In genomic region chr16:90946977-90947376, GRCm38 (mm10) we compare ENCODE assay signal across 21 mouse cellular contexts. TPM values are rescaled to one million over a fixed set of nuclear protein-coding genes. Genes with fewer than 3 reads are reported as not detected.
DNase-seq lines count a peak whose midpoint lies in the region; ATAC-seq lines count a peak whose summit lies in the region.
"Had no signal": no experiment of that assay in that cellular context is flagged by ENCODE, and none has a peak within 500 bp of the region (broad histone marks: within the 10 kb centered on the region; RNA-seq: fewer than 3 reads in every experiment).

No protein-coding gene starts in this region.

- H3K4me1 ChIP-seq in intestine, embryonic 14.5 days (replicated peaks; ENCODE audit: control insufficient read depth, insufficient read depth, low read length) = no peaks in the 10 kb centered on the region
- H3K4me1 ChIP-seq in intestine, embryonic 16.5 days (ENCODE audit: control insufficient read depth, insufficient read depth, low read length) = no peaks in the 10 kb centered on the region
- H3K4me1 ChIP-seq in neural tube, embryonic 13.5 days (replicated peaks) = no peaks in the 10 kb centered on the region
- H3K4me1 ChIP-seq in embryonic facial prominence, embryonic 10.5 days = no peaks in the 10 kb centered on the region
- H3K4me1 ChIP-seq: embryonic facial prominence, embryonic 12.5 days; embryonic facial prominence, embryonic 15.5 days; hindbrain, embryonic 15.5 days; intestine, embryonic 15.5 days had no signal

- H3K9ac ChIP-seq in intestine, embryonic 14.5 days (ENCODE audit: low read length) = no peak overlapping the region
- no peak overlapping the region for H3K9ac ChIP-seq in intestine, embryonic 16.5 days (ENCODE audit: low read depth, low read length)
- H3K9ac ChIP-seq in neural tube, embryonic 13.5 days = 0 out of 2 replicates have a peak overlapping the region, but pooled peaks have one; percentile 22
- H3K9ac ChIP-seq: embryonic facial prominence, embryonic 12.5 days; embryonic facial prominence, embryonic 15.5 days; forebrain, postnatal 0 days; hindbrain, embryonic 15.5 days; intestine, embryonic 15.5 days had no signal

- no peak for ATAC-seq in intestine, embryonic 14.5 days (replicated peaks; ENCODE audit: low FRiP score, low TSS enrichment, low read depth)
- ATAC-seq in intestine, embryonic 16.5 days = no peak
- no peak for ATAC-seq in neural tube, embryonic 13.5 days (ENCODE audit: low read depth)
- ATAC-seq in frontal cortex, adult (ENCODE audit: low TSS enrichment) = no peak
- ATAC-seq: forebrain, embryonic 14.5 days; forebrain, postnatal 0 days; intestine, embryonic 15.5 days had no signal

- no peak overlapping the region for H3K4me3 ChIP-seq in intestine, embryonic 14.5 days (ENCODE audit: low read depth, low read length)
- H3K4me3 ChIP-seq in intestine, embryonic 16.5 days (ENCODE audit: low read length) = no peak overlapping the region
- H3K4me3 ChIP-seq in neural tube, embryonic 13.5 days = no peak overlapping the region
- H3K4me3 ChIP-seq in embryonic facial prominence, embryonic 10.5 days = no peak overlapping the region
- H3K4me3 ChIP-seq: embryonic facial prominence, embryonic 12.5 days; embryonic facial prominence, embryonic 15.5 days; heart, adult 2 months; hindbrain, embryonic 15.5 days; intestine, embryonic 15.5 days had no signal

- H3K9me3 ChIP-seq in intestine, embryonic 14.5 days (ENCODE audit: control insufficient read depth, low read length) = no peaks in the 10 kb centered on the region
- no peaks in the 10 kb centered on the region for H3K9me3 ChIP-seq in intestine, embryonic 16.5 days (ENCODE audit: control insufficient read depth, low read length)
- no peaks in the 10 kb centered on the region for H3K9me3 ChIP-seq in neural tube, embryonic 13.5 days
- no peaks in the 10 kb centered on the region for H3K9me3 ChIP-seq in embryonic facial prominence, embryonic 10.5 days
- H3K9me3 ChIP-seq: embryonic facial prominence, embryonic 12.5 days; embryonic facial prominence, embryonic 15.5 days; hindbrain, embryonic 15.5 days; intestine, embryonic 15.5 days had no signal

- 79% methylated on average over 8 of the region's 8 CpGs for whole genome bisulfite sequencing in intestine, embryonic 14.5 days
- WGBS in intestine, embryonic 16.5 days = 82% methylated on average over 8 of the region's 8 CpGs
- WGBS in neural tube, embryonic 13.5 days = 79% methylated on average over 8 of the region's 8 CpGs
- 85% methylated on average over 8 of the region's 8 CpGs for WGBS in embryonic facial prominence, embryonic 10.5 days

- H3K27me3 ChIP-seq in intestine, embryonic 14.5 days (replicated peaks; ENCODE audit: control insufficient read depth, insufficient read depth, low read length) = no peaks in the 10 kb centered on the region
- no peaks in the 10 kb centered on the region for H3K27me3 ChIP-seq in intestine, embryonic 16.5 days (replicated peaks; ENCODE audit: control insufficient read depth, insufficient read depth, low read length)
- no peaks in the 10 kb centered on the region for H3K27me3 ChIP-seq in neural tube, embryonic 13.5 days
- no peaks in the 10 kb centered on the region for H3K27me3 ChIP-seq in embryonic facial prominence, embryonic 10.5 days (replicated peaks; ENCODE audit: low read depth, poor library complexity, severe bottlenecking)
- H3K27me3 ChIP-seq: embryonic facial prominence, embryonic 12.5 days; embryonic facial prominence, embryonic 15.5 days; hindbrain, embryonic 15.5 days; intestine, embryonic 15.5 days had no signal

- H3K36me3 ChIP-seq in intestine, embryonic 14.5 days (ENCODE audit: control insufficient read depth, insufficient read depth, low read length) = peaks cover 34% of the 10 kb centered on the region; the same call in 1 of the 2 replicates
- peaks cover 6% of the 10 kb centered on the region; the same call in 1 of the 2 replicates for H3K36me3 ChIP-seq in intestine, embryonic 16.5 days (ENCODE audit: control insufficient read depth, insufficient read depth, low read length)
- H3K36me3 ChIP-seq in neural tube, embryonic 13.5 days = peaks cover 77% of the 10 kb centered on the region
- H3K36me3 ChIP-seq in embryonic facial prominence, embryonic 10.5 days (replicated peaks) = peaks cover 38% of the 10 kb centered on the region

- no peak overlapping the region for H3K27ac ChIP-seq in intestine, embryonic 14.5 days (ENCODE audit: low read depth)
- H3K27ac ChIP-seq in intestine, embryonic 16.5 days (ENCODE audit: low read length) = no peak overlapping the region
- no peak overlapping the region for H3K27ac ChIP-seq in neural tube, embryonic 13.5 days (replicated peaks)
- H3K27ac ChIP-seq in embryonic facial prominence, embryonic 10.5 days (replicated peaks) = peak overlapping the region; percentile 19; the same call in 1 of the 2 replicates
- H3K27ac ChIP-seq: embryonic facial prominence, embryonic 12.5 days; embryonic facial prominence, embryonic 15.5 days; heart, adult 2 months; hindbrain, embryonic 15.5 days; intestine, embryonic 15.5 days had no signal

- H3K4me2 ChIP-seq in intestine, embryonic 14.5 days (ENCODE audit: low read length) = no peak overlapping the region
- H3K4me2 ChIP-seq in intestine, embryonic 16.5 days (ENCODE audit: low read depth, low read length) = no peak overlapping the region
- H3K4me2 ChIP-seq in neural tube, embryonic 13.5 days = no peak overlapping the region
- H3K4me2 ChIP-seq: embryonic facial prominence, embryonic 12.5 days; embryonic facial prominence, embryonic 15.5 days; heart, embryonic 11.5 days; hindbrain, embryonic 15.5 days; intestine, embryonic 15.5 days had no signal

- DNase-seq in intestine, embryonic 14.5 days (ENCODE audit: low spot score) = peak; percentile 21
- no peak for DNase-seq in neural tube, embryonic 10.5 days (ENCODE audit: extremely low spot score, low spot score)
- no peak for DNase-seq in embryonic facial prominence, embryonic 10.5 days (ENCODE audit: low spot score)
- DNase-seq: adrenal gland, postnatal 10 days; adrenal gland, postnatal 36 days; cerebellum, adult 18-20 months; cerebellum, adult 9-10 months; cerebellum, postnatal 14 days; forebrain, postnatal 0 days; gastrocnemius, postnatal 25 days; heart, adult 2 months; heart, postnatal 4 days had no signal

RNA-seq across cellular contexts. Expression of gene Cfap298, which starts 12.1 kb away (rescaled TPM):
- 35.7 and 38.4 TPM in 2 replicates for polyA plus RNA-seq in intestine, embryonic 14.5 days (2014; fragmentation: Nextera tagmentation; extraction: Ambion mirVana)
- 34.0 and 40.9 TPM in 2 replicates for polyA plus RNA-seq in intestine, embryonic 16.5 days (2015; fragmentation: Nextera tagmentation; extraction: Ambion mirVana)
- polyA plus RNA-seq in neural tube, embryonic 13.5 days (2015; fragmentation: Nextera tagmentation; extraction: Ambion mirVana) = 45.4 and 52.1 TPM in 2 replicates
- polyA plus RNA-seq in embryonic facial prominence, embryonic 10.5 days (2016; fragmentation: Nextera tagmentation; extraction: Ambion mirVana) = 50.1 and 58.2 TPM in 2 replicates
